Mouse (Mus musculus) skeletal muscle tissue, adult 2 months (tissue): Measurements from ENCODE around the gene Tmem245.
A peak's percentile ranks its signal among the peaks of the same experiment; 100 is the strongest.

Experiments used
- DNase-seq: peaks from one replicate; pipeline ENCODE4 v3.0.0-alpha.2; 2012; ENCODE audit warnings: low read depth, low spot score

Gene Tmem245

DNA sequence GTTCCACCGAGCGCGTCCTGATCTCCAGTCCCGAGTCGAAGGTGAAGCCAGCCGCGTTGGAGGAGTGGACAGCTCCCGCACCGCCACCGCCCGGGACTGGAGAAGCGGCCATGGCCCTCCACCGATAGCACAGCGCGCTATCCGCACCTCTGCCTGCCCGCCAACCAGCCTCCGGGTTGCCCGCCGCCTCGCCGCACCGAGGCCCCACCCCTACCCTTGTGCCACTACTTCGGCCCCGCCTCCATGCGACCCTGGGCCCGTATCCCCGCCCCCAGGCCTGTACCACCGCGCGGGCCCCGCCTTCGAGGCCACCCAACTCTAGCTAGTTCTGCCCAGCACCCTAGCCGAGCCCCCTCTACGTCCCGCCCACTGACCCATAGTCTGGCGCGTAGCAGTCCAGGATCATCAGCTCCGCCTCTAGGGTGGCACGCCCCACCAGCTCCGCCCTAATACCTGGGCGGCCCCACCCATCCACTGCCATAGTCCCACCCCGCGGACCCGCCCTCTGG, 82.2 kb downstream of the Tmem245 start, which contains the start of gene Ctnnal1:
Gene Ctnnal1 (minus strand): TSS at position 186 of the 509 bp plus-strand sequence.
- DNase-seq, result peak; percentile 70

DNA sequence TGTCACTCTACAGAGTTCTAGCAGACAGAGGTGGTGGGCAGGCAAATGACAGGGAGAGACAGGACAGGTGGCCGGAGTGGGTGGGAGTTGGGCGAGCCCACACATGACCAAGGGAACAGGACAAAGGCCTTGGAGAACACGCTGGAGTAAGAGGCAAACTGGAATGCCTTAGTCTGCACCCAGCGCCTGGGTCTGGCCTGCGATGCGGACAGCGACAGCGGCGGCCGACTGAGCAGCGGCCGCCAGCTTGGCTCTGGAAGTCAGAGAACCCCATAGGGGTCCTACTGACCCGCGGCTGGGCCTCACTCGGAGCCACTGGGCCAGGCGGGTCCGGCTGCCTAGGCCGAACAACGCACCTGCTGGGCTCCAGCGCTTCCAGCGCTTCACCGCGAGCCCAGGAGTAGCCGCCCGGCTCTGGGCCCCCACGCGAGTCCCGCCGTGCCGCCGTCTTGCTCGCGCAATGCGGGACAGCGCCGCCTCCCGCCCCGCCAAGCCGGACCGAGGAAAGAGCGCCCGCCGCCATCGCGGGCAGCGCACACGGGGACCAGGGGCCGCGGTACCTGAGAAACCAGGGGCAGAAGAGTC, 82.7 kb downstream of the Tmem245 start:
- DNase-seq, result no peak

DNA sequence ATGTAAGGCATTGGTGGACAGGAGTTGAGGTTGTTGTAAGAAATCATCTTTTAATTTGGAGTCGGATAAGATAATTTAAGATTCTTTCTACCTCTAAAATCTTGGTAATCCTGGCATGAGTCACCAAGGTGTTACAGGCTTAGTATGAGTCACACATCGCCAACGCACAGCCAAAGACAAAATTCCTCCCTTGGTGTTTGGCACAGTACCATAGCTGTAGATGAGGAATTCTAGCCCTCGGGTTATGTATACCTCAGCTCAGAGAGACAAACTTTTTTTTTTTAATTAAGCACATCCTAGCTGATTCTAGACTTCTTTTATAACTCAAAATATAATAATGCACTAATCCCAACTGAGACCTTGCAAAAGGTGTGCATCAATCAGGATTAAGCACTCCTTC, 83.2 kb downstream of the Tmem245 start:
- no peak for DNase-seq

DNA sequence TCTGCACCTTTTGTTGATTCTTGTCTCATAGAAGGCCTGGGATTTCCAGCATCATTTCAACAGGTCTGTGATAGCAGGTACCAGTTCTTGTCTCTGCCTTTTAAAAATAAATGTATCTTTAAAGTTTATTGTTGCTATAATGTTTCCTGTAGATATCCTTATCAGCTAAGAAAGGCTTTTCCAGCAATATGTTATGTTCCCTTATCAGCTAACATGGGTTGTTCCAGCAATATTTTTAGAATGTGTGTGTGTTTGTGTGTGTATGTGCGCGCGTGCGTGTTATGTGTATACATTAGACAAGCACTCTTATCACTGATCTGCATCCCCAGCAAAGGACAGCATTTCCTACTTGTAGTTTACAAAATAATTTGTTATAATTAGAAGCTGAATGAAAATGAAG, 85.7 kb downstream of the Tmem245 start:
- no peak for DNase-seq

DNA sequence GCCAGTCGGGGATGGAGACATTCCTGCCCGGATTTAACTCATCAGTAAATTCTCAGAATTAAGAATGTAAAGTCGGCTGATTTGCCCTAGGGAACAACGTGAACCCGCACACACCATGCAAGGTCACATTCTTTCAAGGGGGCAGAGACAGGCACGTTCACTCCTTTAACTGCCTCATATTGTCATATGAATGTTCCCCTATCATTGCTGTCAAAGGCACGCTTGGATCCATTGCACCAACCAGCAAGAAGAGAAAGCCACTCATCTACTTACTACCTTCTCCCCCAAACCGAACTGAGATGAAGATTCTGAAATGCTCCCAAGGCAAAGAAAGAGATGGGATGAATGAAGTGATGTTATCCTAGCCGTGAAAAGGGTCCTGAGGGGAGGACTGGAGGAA, 88.5 kb downstream of the Tmem245 start:
- no peak for DNase-seq

DNA sequence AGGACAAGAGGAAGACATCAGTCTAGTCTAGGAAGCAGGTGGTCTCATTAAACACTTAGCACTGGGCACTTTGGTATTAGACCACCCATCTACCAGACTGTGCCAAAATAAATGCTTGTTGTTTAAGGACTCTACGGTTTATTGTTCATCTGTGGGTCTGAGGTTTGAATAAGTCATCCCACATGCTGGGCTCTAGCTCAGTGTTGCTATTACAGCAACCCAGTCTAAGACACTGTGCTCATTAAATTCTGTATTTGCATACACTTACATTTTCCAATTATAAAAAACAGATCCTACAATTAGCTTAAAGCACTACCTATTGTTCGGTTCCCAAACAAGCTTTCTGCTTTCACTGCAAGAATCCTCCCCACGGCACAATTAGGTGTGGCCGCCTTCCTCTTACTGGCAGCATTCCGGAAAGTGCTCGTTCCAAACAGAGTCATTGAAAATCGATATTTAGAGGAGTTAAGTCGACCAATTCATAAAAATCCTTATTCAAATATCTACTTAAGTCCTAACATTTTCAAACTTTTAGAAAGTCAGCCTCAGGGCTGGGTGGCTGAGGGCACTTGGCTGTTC, 90.8 kb downstream of the Tmem245 start:
- no peak for DNase-seq

DNA sequence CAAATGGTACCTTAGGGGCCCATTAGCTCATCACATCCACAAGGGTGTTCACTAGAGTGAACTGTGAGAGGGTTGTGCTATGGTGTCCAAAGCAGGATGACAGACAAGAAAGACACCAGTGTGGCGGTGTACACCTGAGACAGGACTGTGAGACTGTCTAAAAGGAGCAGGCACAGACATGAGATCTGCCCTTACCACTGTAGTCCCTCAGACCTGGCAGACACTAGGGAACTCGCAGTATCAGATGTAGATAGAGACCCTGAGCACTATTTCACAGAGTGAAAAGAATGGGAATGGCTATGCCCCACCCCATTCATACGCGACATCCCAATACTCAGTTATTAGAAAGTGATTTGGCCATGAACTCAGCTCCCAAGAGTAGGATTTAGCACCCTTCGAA, 91.3 kb downstream of the Tmem245 start:
- no peak for DNase-seq

DNA sequence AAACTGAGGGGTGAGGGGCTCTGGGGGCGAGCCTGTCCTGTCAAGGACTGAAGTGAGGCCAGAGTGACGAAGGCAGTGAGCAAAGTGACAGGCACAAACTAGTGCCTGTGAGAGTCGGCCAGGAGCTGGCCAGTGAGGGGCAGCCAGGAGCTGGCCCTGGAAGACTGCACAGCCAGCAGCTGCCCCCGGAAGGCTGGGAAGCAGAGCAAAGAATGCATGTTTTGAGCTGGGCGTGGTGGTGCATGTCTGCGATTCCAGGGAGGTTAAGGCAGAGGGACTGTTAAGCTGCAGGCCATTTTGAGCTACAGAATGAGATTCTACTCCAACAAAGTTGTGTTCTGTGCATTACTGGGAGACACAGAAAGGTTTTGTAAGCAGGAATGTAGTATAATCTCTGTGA, 96.5 kb downstream of the Tmem245 start:
- DNase-seq, result no peak

DNA sequence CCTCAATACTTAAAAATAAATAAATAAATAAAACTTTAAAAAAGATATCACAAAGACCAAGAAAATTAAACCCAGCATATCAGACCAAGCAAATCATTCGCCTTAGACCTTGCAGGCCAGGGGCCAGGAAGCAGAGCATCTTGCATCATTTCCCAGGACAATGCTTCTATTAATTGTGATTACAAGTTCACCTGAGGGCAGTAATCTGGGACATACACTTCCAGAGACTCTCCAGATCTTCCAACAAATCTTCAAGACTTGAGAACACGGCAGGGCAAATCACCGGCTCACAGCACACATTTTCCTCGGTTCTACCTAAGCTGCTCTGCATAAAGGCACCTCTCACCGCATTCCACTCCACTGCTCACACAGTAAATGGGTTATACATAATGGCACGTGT, 99.2 kb downstream of the Tmem245 start:
- no peak for DNase-seq

DNA sequence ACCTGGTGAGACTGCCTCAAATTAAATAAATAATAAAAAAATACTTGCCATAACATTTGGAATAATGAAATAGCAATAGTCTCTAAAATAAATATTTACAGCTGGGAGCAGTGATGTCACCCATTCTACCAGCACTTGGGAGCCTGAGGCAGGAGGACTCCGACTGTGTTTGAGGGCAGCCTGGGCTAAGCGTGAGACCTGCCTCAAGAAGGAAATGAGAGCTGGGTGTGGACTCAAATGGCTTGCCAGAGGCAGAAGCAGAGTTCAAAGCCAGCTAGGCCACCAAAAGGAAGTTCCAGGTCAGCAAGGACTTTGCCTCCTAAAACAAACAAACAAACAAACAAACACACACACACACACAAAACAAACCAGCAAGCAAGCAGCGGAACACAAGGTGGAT, 99.8 kb downstream of the Tmem245 start:
- no peak for DNase-seq

DNA sequence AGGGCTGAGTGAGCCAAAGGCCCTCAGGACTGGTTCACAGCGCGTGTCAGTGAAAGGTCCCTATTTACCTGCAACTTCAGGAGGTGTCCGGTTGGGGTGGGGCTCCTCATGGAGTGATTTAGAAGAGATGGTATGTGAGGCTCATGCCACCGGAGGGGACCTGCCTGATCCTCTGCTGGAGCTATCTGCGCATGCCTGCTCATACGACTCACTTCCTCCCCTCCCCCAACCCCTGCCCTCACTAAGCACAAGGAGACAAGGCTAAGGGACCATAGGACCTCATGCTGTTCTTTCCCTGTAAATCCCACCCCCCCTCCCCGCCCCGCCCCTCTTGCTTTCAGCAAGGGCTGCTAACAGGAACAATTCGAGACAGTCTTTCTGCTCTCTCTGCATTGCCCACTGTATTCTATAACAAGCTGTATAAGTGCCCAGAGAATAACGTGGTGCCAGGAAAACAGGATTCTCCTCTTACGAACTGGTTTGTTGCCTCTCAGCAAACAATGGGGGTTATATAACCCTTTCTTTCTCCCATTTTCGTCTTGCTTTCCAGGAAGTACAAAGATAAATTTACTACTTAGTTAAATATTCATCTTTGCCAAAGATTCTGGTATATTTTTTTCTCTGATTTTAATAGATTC, 101.2 kb downstream of the Tmem245 start:
- DNase-seq, result no peak

DNA sequence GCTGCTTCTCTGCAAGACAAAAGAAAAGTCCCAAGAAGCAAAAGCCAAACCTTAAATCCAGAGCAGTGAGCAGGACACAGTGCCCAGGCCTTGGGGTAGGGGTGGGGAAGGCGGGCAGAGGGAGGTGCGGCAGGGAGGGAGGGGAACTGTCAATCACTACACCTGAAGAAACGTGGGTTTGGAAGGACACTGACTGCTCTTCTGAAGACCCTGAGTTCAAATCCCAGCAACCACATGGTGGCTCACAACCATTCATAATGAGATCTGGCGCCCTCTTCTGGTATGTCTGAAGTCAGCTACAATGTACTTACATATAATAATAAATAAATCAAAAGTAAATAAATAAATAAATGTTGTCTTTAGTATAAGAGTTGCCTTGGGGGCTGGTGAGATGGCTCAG, 102.3 kb downstream of the Tmem245 start:
- DNase-seq, result no peak

DNA sequence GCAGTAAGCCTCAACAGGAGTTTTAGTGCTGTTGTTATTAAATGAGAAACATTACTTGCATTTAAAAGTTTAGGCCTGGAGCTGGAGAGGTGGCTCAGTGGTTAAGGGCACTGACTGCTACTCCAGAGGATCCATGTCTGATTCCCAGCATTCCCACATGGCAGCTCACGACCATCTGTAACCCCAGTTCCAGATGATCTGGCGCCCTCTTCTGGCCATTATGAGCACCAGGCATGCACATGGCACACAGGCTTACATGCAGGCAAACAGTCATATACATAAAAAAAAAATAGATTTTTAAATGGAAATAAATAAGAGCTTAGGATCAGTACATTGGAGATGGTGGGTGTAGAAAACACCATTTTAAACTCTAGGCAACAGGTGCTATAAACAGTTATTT, 103.3 kb downstream of the Tmem245 start:
- DNase-seq, result no peak

DNA sequence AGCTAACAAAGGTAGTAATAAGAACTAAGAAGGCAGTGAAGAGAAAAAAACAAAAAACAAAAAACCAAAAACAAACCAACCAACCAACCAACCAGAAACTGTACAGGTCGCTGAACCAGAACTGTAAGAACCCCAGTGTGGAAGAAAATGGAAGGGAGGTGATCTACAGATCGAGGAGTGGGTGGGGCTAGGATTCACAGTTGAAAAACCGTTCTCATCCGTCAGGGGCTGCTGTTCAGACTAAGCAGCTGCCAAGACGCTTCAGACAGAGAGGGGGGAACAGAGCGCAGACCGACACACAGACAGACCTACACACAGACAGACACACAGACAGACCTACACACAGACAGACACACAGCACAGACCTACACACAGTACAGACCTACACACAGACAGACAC, 104.7 kb downstream of the Tmem245 start:
- DNase-seq, result no peak

DNA sequence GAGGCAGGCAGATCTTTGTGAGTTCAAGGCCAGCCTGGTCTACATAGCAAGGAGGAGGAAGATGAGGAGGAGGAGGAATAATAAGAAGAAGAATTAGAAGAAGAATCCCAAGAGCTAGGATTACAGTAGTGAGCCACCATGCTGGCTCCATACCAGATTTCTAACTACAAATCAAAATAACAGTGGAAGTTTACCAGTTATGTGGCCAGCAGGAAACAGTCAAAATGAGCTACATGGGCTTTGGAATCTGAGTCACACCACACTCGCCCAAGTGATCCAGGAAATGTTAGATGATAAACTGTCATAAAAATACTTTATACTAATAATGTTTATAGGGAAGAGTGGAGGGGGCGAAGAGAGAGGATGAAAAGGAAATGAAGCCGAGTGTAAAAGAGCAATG, 106.9 kb downstream of the Tmem245 start:
- DNase-seq, result no peak

DNA sequence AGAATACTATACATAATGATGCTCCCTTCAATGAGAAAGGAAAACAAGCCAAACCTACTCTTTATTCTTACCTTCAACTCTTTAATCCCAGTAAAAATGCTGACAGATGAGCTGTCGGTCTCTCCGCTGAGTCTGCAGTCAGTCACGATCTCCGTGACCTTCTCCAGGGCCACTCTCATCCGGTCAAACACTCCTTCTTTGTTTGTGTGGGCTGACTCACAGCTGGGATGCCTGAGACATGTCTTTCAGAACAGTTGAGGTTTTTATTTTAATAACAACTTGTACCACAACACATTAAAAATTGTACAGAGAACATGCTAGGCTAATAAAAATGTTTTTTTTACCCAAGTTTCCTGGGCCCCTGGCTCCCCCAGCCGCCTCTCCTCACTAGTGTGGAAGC, 109.6 kb downstream of the Tmem245 start:
- DNase-seq, result no peak

DNA sequence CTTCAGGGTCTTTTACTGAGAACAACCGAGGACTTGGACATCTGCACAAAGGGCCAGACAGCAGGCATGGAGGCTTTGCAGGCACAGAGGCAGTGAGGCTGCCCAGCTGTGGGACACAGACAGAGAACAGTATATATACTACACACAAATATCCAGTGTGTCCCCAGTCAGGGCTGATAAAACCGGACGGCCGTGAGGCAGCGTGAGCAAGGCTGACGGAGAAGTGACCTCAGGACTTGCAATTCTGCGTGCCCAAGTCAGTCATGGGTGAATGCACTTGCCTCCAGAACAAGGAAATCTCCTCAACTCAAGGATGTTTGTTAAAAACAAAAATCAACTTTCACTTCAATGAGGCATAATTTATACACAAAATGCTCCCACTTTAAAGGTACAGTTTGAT, 115.2 kb downstream of the Tmem245 start:
- no peak for DNase-seq

DNA sequence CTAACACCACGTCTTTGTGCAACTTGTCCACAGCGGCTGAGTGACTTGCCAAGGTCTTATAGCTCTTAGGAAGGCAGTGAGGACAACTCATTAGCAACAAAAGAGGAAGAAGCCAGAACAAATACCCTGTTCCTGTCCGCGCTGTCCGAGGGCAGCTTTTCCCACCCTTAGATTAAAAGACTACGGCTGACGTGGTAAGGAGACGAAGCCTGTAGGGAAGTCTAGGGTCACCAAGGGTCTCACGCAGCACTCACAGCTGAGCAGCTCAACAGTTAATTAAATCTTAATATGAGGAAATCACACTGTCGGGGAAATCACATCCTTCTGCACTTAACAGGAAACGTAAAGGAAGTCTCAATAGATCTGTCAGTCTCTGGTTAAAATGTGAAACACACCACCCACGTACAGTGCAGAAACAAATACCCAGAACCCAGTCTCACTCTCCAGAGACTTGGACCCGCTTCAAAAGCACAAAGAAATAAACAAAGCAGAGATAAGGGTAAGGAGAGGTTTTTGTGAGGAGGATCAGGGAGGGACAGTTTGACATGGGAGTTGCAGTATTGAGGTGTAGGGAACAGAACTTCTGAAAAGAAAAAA, 116.1 kb downstream of the Tmem245 start:
- no peak for DNase-seq

DNA sequence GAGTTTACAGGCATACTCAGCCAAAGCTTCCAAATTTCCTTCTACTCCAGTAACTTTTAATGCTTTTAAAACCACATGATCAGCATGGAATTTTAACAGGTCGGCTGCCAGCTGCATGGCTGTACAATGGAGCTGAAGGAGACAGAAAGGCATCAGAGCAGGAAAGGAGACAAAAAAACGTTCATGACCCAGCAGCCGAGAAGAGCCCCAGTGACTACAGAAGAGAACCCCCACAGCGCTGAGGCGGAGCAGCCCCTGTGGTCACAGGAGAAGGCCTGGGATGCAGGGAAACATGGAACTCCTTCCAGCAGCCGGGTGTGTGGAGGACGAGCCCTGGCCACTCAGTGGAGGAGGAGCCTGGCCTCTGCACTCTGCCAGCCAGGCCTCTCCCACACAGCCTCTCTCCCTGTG, 117.7 kb downstream of the Tmem245 start:
- DNase-seq, result peak; percentile 8

DNA sequence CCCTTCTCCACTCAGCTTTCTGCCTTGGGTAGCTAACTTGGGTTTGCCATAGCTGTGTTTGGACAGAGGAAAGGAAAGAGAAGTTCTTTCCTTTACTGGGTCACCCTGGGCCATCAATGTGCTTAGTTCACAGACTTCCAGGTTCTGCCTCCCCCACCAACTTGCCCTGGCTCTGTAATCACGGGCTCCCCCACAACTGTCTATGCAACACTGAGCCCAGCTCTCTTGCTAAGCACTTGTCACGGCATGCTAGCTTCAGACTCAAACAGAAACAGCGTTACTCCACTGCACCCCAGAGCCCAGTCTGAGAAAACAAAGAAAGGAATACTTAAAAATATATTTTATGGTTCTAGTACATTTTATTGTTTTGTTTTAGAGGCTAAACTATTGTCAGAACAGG, 118.3 kb downstream of the Tmem245 start:
- no peak for DNase-seq

DNA sequence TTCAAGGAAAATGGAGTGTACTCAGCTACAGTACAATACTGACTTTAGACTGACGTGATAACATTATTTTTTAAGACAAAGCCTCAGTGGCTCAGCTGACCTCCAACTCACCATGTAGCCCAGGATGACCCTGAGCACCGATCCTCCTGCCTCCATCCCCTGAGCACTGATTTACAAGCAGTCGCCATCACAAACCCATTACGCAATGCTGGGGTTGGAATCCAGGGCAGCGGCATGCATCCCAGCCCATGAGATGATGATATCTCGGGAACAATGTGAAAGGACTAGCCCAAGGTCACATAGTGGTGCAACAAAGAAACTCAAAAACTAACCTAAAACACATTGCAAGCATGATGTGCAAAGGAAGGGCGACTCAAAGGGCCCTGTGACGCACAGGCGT, 123.0 kb downstream of the Tmem245 start:
- no peak for DNase-seq

DNA sequence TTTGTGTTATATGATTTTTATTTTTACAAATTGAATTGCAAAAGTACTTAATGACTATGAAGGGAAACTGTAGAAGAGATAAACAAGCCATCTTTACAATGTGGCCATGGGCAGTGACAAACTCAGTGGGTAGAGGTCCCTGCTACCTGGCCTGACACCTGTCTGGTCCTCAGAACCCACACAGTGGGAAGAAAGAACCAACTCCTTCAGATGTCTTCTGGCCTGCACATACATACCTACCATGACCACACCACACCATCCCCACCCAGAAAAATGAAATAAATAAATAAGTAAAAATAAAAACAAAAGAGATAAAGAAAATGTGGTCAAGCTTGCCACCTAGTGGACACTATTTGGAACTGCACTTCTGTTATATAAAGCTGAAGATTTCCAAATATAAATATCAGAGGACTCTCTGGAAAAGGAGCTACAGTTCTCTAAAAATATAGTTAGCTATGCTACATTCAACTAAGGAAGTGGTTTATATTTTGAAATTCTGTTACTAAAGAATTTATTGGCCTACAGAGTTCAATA, 127.2 kb downstream of the Tmem245 start:
- DNase-seq, result peak; percentile 6
